Mouse (Mus musculus): Measurements from ENCODE around the gene Ptprt.
"Not testable (repeated sequence)": the region's sequence is repeated elsewhere in the genome, so short reads cannot be mapped to it uniquely, and the experiment has no call there.

GRCm38 (mm10) chr2:162136176-162136575, 524.8 kb downstream of the Ptprt start:
- not testable (repeated sequence) for TF ChIP-seq POLR2A (IDR thresholded peaks at IDR 0.05; ENCODE audit: extremely low read depth, insufficient read depth, low read length); CTCF (IDR thresholded peaks at IDR 0.05; ENCODE audit: low read depth, low read length)
